Mouse (Mus musculus) olfactory bulb, adult 2 months (tissue): ENCODE results near the gene Zfp536. TPM values are rescaled to one million over a fixed set of nuclear protein-coding genes. Genes with fewer than 3 reads are reported as not detected.
"Not testable (repeated sequence)": the region's sequence is repeated elsewhere in the genome, so short reads cannot be mapped to it uniquely, and the experiment has no call there.

Experiments used
- H3K27ac ChIP-seq: fragments of 200-500 bp; 2 replicates; pipeline ENCODE4 v1.5.1; 2012; ENCODE audit warnings: low read depth, low read length; ENCODE audit not compliant: insufficient read depth
- H3K4me1 ChIP-seq: fragments of 200-500 bp; 2 replicates; pipeline ENCODE4 v1.6.1; 2012; ENCODE audit warnings: low read length; ENCODE audit not compliant: control insufficient read depth, insufficient read depth
- H3K4me3 ChIP-seq: fragments of 200-500 bp; 2 replicates; pipeline ENCODE4 v1.5.1; 2012; ENCODE audit warnings: mild to moderate bottlenecking, low read depth, low read length, moderate library complexity; ENCODE audit not compliant: insufficient read depth
- CTCF ChIP-seq: fragments of 200-500 bp; IDR thresholded peaks from 2 replicates; pipeline ENCODE4 v1.5.1; 2012; ENCODE audit warnings: low read depth, mild to moderate bottlenecking, low read length, moderate library complexity; ENCODE audit not compliant: insufficient read depth
- POLR2A ChIP-seq: fragments of 200-500 bp; IDR thresholded peaks from 2 replicates; pipeline ENCODE4 v1.6.1; 2012; ENCODE audit warnings: mild to moderate bottlenecking, low read depth, low read length, moderate library complexity; ENCODE audit not compliant: insufficient read depth
- WGBS: fragments of 180-500 bp; shearing (Covaris S2); methylation state at CpG from one replicate; pipeline ENCODE4 v1.1.7; 2018; 5-methylcytosine and 5-hydroxymethylcytosine counted together
- polyA plus RNA-seq: library from polyadenylated mRNA; stranded (reverse); fragments of >200 nt; gene quantifications from 2 replicates; pipeline ENCODE4 v1.2.4, GENCODE M21; 2012; ENCODE audit warnings: low replicate concordance; ENCODE audit not compliant: missing spikeins, insufficient read depth, insufficient read length

Gene Zfp536
- polyA plus RNA-seq, 1 experiment: not detected

- Histone ChIP-seq H3K27ac (no peak overlapping the region), H3K4me1 (no peaks in the 10 kb centered on the region), H3K4me3 (no peak overlapping the region)
- WGBS: 73% methylated on average over 7 of the region's 7 CpGs
- TF ChIP-seq CTCF (no peak), POLR2A (no peak)
Measured at GRCm38 (mm10) chr7:37717071-37717470, 56.4 kb downstream of the Zfp536 start.

- Histone ChIP-seq H3K4me1 (no peaks in the 10 kb centered on the region), H3K27ac (no peak overlapping the region), H3K4me3 (no peak overlapping the region)
- no peak for TF ChIP-seq CTCF
- no peak for TF ChIP-seq POLR2A
- WGBS: 69% methylated on average over 7 of the region's 7 CpGs
Measured at GRCm38 (mm10) chr7:37716626-37717025, 56.8 kb downstream of the Zfp536 start.

DNA sequence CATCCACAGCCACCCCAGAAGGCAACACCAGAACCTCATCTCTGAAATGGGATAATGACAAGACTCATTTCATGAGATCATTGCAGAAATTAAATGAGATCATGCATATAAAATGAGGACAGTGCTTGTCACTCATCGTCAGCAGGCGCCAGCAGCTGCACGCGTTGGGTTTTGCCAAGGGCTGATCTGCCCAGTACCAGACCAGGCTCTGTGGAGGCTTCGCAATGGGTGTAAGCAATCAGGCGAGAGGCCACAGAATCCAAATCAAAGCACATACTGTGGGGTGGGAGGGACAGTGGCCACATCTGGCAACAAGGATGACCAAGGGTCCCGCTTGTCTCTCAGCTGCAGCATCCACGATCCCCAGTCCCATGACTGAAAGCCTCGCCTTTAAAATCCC lies 69.0 kb downstream of the Zfp536 start:
- WGBS: 89% methylated on average over 9 of the region's 9 CpGs
- Histone ChIP-seq H3K27ac (no peak overlapping the region), H3K4me3 (no peak overlapping the region), H3K4me1 (no peaks in the 10 kb centered on the region)
- no peak for TF ChIP-seq CTCF
- no peak for TF ChIP-seq POLR2A

DNA sequence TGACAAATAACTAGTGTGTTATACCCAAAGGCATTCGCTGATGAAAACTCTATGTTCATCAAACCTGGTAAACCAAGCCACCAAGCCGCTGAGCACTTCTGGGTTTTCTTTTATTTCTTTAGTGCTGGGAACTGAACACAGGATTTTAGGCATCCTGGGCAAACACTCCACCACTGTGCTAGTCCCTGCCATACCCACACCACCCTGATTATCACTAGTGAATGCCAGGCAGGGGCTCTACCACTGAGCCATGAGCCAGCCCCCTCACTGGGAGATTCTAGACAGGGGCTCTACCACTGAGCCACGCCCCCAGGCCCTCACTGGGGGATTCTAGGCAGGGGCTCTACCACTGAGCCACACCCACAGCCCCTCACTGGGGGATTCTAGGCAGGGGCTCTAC lies 76.1 kb downstream of the Zfp536 start:
- not testable (repeated sequence) for H3K4me1 ChIP-seq, H3K27ac ChIP-seq, H3K4me3 ChIP-seq
- WGBS: 97% methylated on average over 3 of the region's 3 CpGs

DNA sequence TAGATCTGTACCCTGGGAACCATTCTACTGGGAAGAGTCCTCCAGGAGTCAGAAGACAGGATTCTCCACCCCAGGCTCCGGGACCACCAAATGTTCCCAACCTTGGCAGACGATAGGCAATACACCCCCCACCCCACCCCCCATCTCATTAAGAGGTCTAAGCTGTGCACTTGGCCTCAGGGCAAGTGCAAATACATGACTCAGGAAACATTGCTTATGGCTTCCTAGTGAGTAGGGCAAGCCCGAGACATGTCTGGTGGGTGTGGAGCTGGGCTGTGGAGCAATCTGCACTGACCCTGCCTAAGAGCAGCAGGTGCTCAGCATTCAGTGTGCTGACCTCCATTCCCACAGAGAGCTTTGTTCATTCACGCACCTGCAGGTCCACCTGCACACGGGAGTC lies 78.4 kb downstream of the Zfp536 start:
- H3K4me3 ChIP-seq: no peak overlapping the region
- H3K27ac ChIP-seq: no peak overlapping the region
- H3K4me1 ChIP-seq: peaks cover 3% of the 10 kb centered on the region; the same call in 1 of the 2 replicates
- 71% methylated on average over 5 of the region's 5 CpGs for WGBS
- TF ChIP-seq POLR2A (no peak), CTCF (no peak)

DNA sequence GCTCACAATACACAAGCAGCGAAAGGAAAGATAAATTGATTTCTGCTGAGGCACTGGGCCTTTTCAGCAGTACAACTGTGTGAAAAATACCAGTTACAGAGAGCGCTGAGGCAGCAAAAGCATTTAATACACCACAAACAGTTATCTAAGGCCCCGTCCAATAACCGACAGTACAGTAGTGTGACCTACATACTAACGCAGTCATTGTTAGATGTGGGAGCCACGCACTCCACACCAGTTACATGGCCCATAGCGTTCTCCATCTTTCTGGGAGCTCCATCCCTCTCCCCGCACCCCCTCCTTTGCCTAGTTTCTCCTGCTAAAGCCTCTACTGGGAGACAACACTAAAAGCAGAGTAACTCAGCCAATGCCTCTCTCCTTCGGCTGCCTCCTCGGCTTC lies 82.8 kb downstream of the Zfp536 start:
- WGBS: 79% methylated on average over 10 of the region's 10 CpGs
- H3K4me3 ChIP-seq: no peak overlapping the region
- no peak overlapping the region for H3K27ac ChIP-seq
- H3K4me1 ChIP-seq: peaks cover 10% of the 10 kb centered on the region
- TF ChIP-seq CTCF (no peak), POLR2A (no peak)

- H3K4me3 ChIP-seq: no peak overlapping the region
- H3K4me1 ChIP-seq: peaks cover 10% of the 10 kb centered on the region
- TF ChIP-seq POLR2A: no peak
- TF ChIP-seq CTCF: no peak
- H3K27ac ChIP-seq: no peak overlapping the region
- WGBS: 25% methylated on average over 23 of the region's 23 CpGs
Measured at GRCm38 (mm10) chr7:37689561-37690305, 83.7 kb downstream of the Zfp536 start.

DNA sequence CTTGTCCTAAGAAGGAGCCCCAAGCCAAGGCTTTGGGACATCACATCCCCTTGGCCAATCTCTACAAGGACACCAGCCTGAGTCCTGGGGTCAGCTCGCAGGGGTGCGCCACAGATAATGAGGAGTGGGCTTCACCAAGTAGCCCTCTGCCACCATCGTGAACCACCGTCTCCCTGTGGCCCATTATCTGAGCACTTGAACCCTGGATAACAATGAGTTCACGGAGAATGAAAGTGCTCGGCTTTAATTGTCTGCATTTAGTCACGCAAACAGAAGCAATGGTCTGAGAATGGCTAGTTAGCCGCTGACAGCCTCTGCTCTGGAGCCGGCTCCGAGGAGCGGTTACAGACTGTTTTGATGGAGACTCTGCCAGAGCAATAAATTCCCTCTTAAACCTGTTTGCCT lies 84.3 kb downstream of the Zfp536 start:
- no peak overlapping the region for H3K27ac ChIP-seq
- H3K4me1 ChIP-seq: peaks cover 10% of the 10 kb centered on the region
- 35% methylated on average over 11 of the region's 11 CpGs for WGBS
- TF ChIP-seq CTCF (no peak), POLR2A (no peak)
- H3K4me3 ChIP-seq: no peak overlapping the region

DNA sequence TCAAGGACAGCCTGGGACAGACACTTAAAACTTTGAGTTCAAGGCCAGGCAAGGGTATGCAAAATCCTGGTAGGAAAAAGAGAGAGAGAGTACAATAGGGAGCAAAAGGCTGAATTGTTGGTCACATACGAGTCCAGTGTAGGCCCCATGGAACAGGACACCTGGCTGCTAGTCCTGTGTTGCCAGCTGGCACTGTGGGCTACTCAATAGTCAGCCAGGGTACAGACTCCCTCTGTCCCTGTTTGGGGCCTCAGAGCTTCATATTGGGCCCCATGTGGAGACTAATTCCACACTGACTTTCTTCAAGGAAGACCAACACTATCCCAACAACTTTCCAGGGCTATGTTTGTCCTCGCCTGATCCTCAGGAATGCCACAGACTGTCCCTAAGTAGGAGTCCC lies 87.1 kb downstream of the Zfp536 start:
- H3K4me3 ChIP-seq: no peak overlapping the region
- H3K4me1 ChIP-seq: peaks cover 7% of the 10 kb centered on the region
- WGBS: 93% methylated on average over 2 of the region's 2 CpGs
- no peak overlapping the region for H3K27ac ChIP-seq
- TF ChIP-seq CTCF (no peak), POLR2A (no peak)

GRCm38 (mm10) chr7:37685247-37685646 lies 88.2 kb downstream of the Zfp536 start:
- Histone ChIP-seq H3K4me3 (no peak overlapping the region), H3K27ac (no peak overlapping the region), H3K4me1 (peaks cover 7% of the 10 kb centered on the region)
- TF ChIP-seq POLR2A: no peak
- no peak for TF ChIP-seq CTCF
- 96% methylated on average over 3 of the region's 3 CpGs for WGBS
